Mouse (Mus musculus) erythroblast, embryonic 14.5 days (primary cell): ENCODE measurements around the gene Sox12.

Source experiments
- GATA1 ChIP-seq: IDR thresholded peaks from 2 replicates; pipeline ENCODE4 v1.6.1; 2012; ENCODE audit warnings: low read length, inconsistent platforms, mixed read lengths
- TAL1 ChIP-seq: IDR thresholded peaks from 3 replicates; pipeline ENCODE4 v1.6.1; 2012; ENCODE audit warnings: low read length, inconsistent platforms, mixed read lengths

DNA sequence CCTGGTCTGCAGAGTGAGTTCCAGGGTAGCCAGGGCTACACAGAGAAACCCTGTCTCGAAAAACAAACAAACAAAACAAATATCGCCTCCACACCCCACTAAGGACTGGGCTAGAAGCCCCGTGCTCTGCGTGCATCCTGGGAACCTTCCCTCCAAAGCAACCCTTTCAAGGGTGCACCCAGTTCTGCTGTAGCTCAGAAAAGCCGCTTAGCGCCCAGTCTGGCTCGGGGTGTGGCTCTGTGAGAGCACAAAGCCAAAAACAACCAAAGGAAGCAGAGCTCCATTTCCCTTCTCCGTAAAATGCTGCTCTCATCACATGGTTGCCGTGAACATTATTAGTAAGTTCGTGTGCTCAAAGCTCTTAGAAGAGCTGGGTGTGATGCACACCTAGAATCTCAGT lies 53.5 kb downstream of the Sox12 start:
- TF ChIP-seq GATA1: no peak
- TF ChIP-seq TAL1: no peak
